17 mouse cellular contexts compared by ENCODE assay signal in the genomic region with DNA sequence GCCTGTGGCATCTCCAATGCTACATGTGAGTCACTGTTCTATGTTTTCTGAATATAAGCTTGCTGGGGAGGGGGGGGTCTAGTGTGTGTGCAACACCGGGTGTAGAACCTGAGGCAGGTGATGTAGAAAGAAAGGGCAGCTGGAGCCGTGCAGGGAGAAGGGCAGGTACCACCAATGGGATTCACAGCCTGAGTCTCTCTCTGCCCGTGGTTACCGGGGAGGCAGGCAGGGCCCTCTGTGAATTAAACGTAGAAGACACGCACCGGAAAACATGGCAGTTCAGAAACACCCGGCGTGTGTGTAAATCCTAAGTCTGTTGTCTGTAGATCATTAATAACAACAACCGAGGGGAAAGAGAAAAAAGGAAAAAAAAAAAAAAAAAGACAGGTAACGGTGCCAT. TPM values are rescaled to one million over a fixed set of nuclear protein-coding genes. Genes with fewer than 3 reads are reported as not detected.
DNase-seq lines count a peak whose midpoint lies in the region; ATAC-seq and TF ChIP-seq lines count a peak whose summit lies in the region.
"Had no signal": no experiment of that assay in that cellular context is flagged by ENCODE, and none has a peak within 500 bp of the region (broad histone marks: within the 10 kb centered on the region; RNA-seq: fewer than 3 reads in every experiment).

No protein-coding gene starts in this region.

- TF ChIP-seq POLR2A in spleen, adult 2 months (IDR thresholded peaks at IDR 0.05; ENCODE audit: low read depth, low read length): no peak

- H3K4me2 ChIP-seq in hindbrain, embryonic 14.5 days (replicated peaks): peak overlapping the region; percentile 36
- H3K4me2 ChIP-seq in hindbrain, embryonic 12.5 days (replicated peaks): no peak overlapping the region
- H3K4me2 ChIP-seq in hindbrain, postnatal 0 days (ENCODE audit: low read depth, low read length): peak overlapping the region; percentile 11; the same call in 1 of the 2 replicates
- peak overlapping the region; percentile 41 for H3K4me2 ChIP-seq in neural tube, embryonic 15.5 days
- H3K4me2 ChIP-seq: lung, embryonic 14.5 days had no signal

- TF ChIP-seq CTCF in spleen, adult 2 months (IDR thresholded peaks at IDR 0.05; ENCODE audit: extremely low read depth, insufficient read depth, insufficient read length, insufficient replicate concordance): no peak
- TF ChIP-seq CTCF in hindbrain, postnatal 0 days (IDR thresholded peaks at IDR 0.05; ENCODE audit: low read depth): no peak

- H3K4me3 ChIP-seq in hindbrain, embryonic 14.5 days (replicated peaks; ENCODE audit: low read length): no peak overlapping the region
- no peak overlapping the region for H3K4me3 ChIP-seq in hindbrain, embryonic 12.5 days
- H3K4me3 ChIP-seq in spleen, adult 2 months (ENCODE audit: extremely low read depth, insufficient read depth, insufficient read length): peak overlapping the region; percentile 9; the same call in 1 of the 2 replicates
- no peak overlapping the region for H3K4me3 ChIP-seq in hindbrain, postnatal 0 days (ENCODE audit: low read length)
- H3K4me3 ChIP-seq in neural tube, embryonic 15.5 days (replicated peaks): no peak overlapping the region
- H3K4me3 ChIP-seq: embryonic facial prominence, embryonic 12.5 days had no signal

- 39% methylated on average over 11 of the region's 11 CpGs for WGBS in hindbrain, embryonic 14.5 days
- 64% methylated on average over 11 of the region's 11 CpGs for WGBS in hindbrain, embryonic 12.5 days
- WGBS in spleen, adult 2 months: 69% methylated on average over 11 of the region's 11 CpGs
- 52% methylated on average over 11 of the region's 11 CpGs for WGBS in hindbrain, postnatal 0 days
- WGBS in neural tube, embryonic 15.5 days: 27% methylated on average over 11 of the region's 11 CpGs

- 0 out of 2 replicates have a peak, but pooled peaks cover 7% of the 10 kb centered on the region for H3K36me3 ChIP-seq in hindbrain, embryonic 14.5 days (replicated peaks; ENCODE audit: control insufficient read depth, insufficient read depth)
- peaks cover 16% of the 10 kb centered on the region for H3K36me3 ChIP-seq in hindbrain, embryonic 12.5 days
- H3K36me3 ChIP-seq in spleen, adult 2 months (ENCODE audit: control insufficient read depth, insufficient read depth, low read length): no peaks in the 10 kb centered on the region
- H3K36me3 ChIP-seq in hindbrain, postnatal 0 days (ENCODE audit: insufficient read depth, low read length): no peaks in the 10 kb centered on the region
- H3K36me3 ChIP-seq in neural tube, embryonic 15.5 days: no peaks in the 10 kb centered on the region

- 0 out of 2 replicates have a peak overlapping the region, but pooled peaks have one; percentile 23 for H3K27ac ChIP-seq in hindbrain, embryonic 14.5 days
- no peak overlapping the region for H3K27ac ChIP-seq in hindbrain, embryonic 12.5 days
- H3K27ac ChIP-seq in spleen, adult 2 months (ENCODE audit: insufficient read depth, low read length): peak overlapping the region; percentile 40
- H3K27ac ChIP-seq in hindbrain, postnatal 0 days: no peak overlapping the region
- no peak overlapping the region for H3K27ac ChIP-seq in neural tube, embryonic 15.5 days (replicated peaks)
- H3K27ac ChIP-seq: embryonic facial prominence, embryonic 12.5 days had no signal

- no peak; the same call in 1 of the 2 replicates for ATAC-seq in hindbrain, embryonic 14.5 days (ENCODE audit: low FRiP score)
- ATAC-seq in hindbrain, embryonic 12.5 days (ENCODE audit: low FRiP score): no peak
- ATAC-seq in hindbrain, postnatal 0 days: no peak
- ATAC-seq in neural tube, embryonic 15.5 days (ENCODE audit: low FRiP score): no peak
- ATAC-seq: intestine, postnatal 0 days had no signal

- no peaks in the 10 kb centered on the region for H3K27me3 ChIP-seq in hindbrain, embryonic 14.5 days (ENCODE audit: control insufficient read depth, insufficient read depth, low read length)
- peaks cover 13% of the 10 kb centered on the region for H3K27me3 ChIP-seq in hindbrain, embryonic 12.5 days
- no peaks in the 10 kb centered on the region for H3K27me3 ChIP-seq in spleen, adult 2 months (ENCODE audit: control insufficient read depth, insufficient read depth, low read length)
- H3K27me3 ChIP-seq in hindbrain, postnatal 0 days (ENCODE audit: insufficient read depth, low read length): no peaks in the 10 kb centered on the region
- H3K27me3 ChIP-seq in neural tube, embryonic 15.5 days (replicated peaks): no peaks in the 10 kb centered on the region
- H3K27me3 ChIP-seq: embryonic facial prominence, embryonic 12.5 days had no signal

- H3K9me3 ChIP-seq in hindbrain, embryonic 14.5 days (ENCODE audit: control insufficient read depth, low read length): no peaks in the 10 kb centered on the region
- no peaks in the 10 kb centered on the region for H3K9me3 ChIP-seq in hindbrain, embryonic 12.5 days (replicated peaks)
- no peaks in the 10 kb centered on the region for H3K9me3 ChIP-seq in hindbrain, postnatal 0 days (ENCODE audit: low read length)
- H3K9me3 ChIP-seq in neural tube, embryonic 15.5 days (replicated peaks): no peaks in the 10 kb centered on the region
- H3K9me3 ChIP-seq: embryonic facial prominence, embryonic 12.5 days had no signal

- H3K9ac ChIP-seq in hindbrain, embryonic 14.5 days: no peak overlapping the region
- no peak overlapping the region for H3K9ac ChIP-seq in hindbrain, embryonic 12.5 days
- no peak overlapping the region for H3K9ac ChIP-seq in hindbrain, postnatal 0 days (replicated peaks; ENCODE audit: low read length)
- no peak overlapping the region for H3K9ac ChIP-seq in neural tube, embryonic 15.5 days (replicated peaks)
- H3K9ac ChIP-seq: embryonic facial prominence, embryonic 12.5 days; lung, embryonic 14.5 days had no signal

- H3K4me1 ChIP-seq in hindbrain, embryonic 14.5 days (replicated peaks; ENCODE audit: control insufficient read depth, insufficient read depth, low read length): peaks cover 50% of the 10 kb centered on the region
- peaks cover 66% of the 10 kb centered on the region for H3K4me1 ChIP-seq in hindbrain, embryonic 12.5 days
- peaks cover 4% of the 10 kb centered on the region; the same call in 1 of the 2 replicates for H3K4me1 ChIP-seq in spleen, adult 2 months (ENCODE audit: control insufficient read depth, insufficient read depth, insufficient read length)
- H3K4me1 ChIP-seq in hindbrain, postnatal 0 days (ENCODE audit: insufficient read depth, low read length): 0 out of 2 replicates have a peak, but pooled peaks cover 10% of the 10 kb centered on the region
- peaks cover 72% of the 10 kb centered on the region for H3K4me1 ChIP-seq in neural tube, embryonic 15.5 days

- no peak for DNase-seq in hindbrain, embryonic 14.5 days (ENCODE audit: low spot score)
- no peak for DNase-seq in spleen, adult 2 months (ENCODE audit: low read depth in 1 of 2, low spot score in 2 of 2)
- no peak for DNase-seq in spleen, postnatal 10 days (ENCODE audit: low spot score in 2 of 2)
- no peak for DNase-seq in hindbrain, postnatal 0 days (ENCODE audit: low spot score)
- DNase-seq in adrenal gland, postnatal 36 days: no peak
- no peak for DNase-seq in urinary bladder, postnatal 25 days (ENCODE audit: low spot score)
- DNase-seq: B cell, adult 2 months; cerebellum, postnatal 25 days; heart, postnatal 10 days; kidney, postnatal 36 days; liver had no signal

RNA-seq across cellular contexts. Expression of gene Bcl11b, which starts 12.2 kb away (rescaled TPM):
- 29.6 and 30.7 TPM in 2 replicates for polyA plus RNA-seq in hindbrain, embryonic 14.5 days (2014; fragmentation: Nextera tagmentation; extraction: Ambion mirVana)
- polyA plus RNA-seq in hindbrain, embryonic 12.5 days (2016; fragmentation: Nextera tagmentation; extraction: Ambion mirVana): 25.9 and 37.1 TPM in 2 replicates
- 19.7 and 37.3 TPM in 2 replicates for polyA plus RNA-seq in spleen, adult 2 months (2012; rRNA removed)
- total RNA-seq in hindbrain, postnatal 0 days (2014; rRNA removed): 30.0 and 31.6 TPM in 2 replicates
- 9.8 and 12.0 TPM in 2 replicates for polyA plus RNA-seq in hindbrain, postnatal 0 days (2015; fragmentation: Nextera tagmentation; extraction: Ambion mirVana)
- 21.6 and 22.2 TPM in 2 replicates for polyA plus RNA-seq in neural tube, embryonic 15.5 days (2015; fragmentation: Nextera tagmentation; extraction: Ambion mirVana)
- total RNA-seq in adrenal gland, postnatal 36 days (2021): under 1 TPM; 0.07 to 0.50 TPM
- total RNA-seq: MEL had no signal

Comparison
In these comparisons a context has a peak if more than half of its experiments do, and no peak if none do; other contexts are left out.
1. H3K27ac ChIP-seq: peak in hindbrain, embryonic 14.5 days (single experiment) and spleen, adult 2 months (single experiment); none in hindbrain, embryonic 12.5 days (single experiment), hindbrain, postnatal 0 days (single experiment) and neural tube, embryonic 15.5 days (single experiment).